Mouse (Mus musculus) ES-Bruce4 (cell line): Measurements from ENCODE around the gene Gkn2.

Source experiments
- EP300 ChIP-seq: IDR thresholded peaks from 2 replicates; pipeline ENCODE4 v1.6.1; 2011; ENCODE audit warnings: low read depth, low read length; ENCODE audit not compliant: insufficient read depth
- POLR2A ChIP-seq: IDR thresholded peaks from one replicate; pipeline ENCODE4 v1.8.1; 2011; ENCODE audit warnings: low read length; ENCODE audit not compliant: insufficient read depth

- TF ChIP-seq POLR2A (no peak), EP300 (no peak)
Measured at GRCm38 (mm10) chr6:87373057-87373456, at the start of gene Gkn2.
